Mouse (Mus musculus): ENCODE results near the gene Pagr1b.

DNA sequence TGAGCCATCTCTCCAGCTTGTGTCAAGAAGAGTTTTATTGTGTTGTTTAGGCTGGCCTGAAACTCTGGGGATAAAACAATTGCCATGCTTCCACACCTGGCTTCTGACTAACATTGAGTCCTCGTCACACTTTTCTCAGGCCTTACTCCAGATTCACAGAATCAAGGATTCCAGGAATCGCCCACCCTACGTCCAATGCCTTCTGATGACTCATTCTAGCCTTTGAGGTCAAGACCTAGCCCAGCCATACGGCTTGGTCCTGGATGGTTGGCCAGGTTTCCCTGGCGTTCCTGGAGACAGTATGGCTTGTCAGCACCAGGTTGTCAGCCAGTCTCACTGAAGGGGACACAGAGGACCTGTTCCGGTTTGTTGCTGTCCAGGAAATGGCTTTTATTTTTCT is 3.9 kb downstream of the Pagr1b start:
- TF ChIP-seq CTCF (IDR thresholded peaks at IDR 0.05; ENCODE audit: low read depth) (no peak), EP300 (optimal IDR thresholded peaks at IDR 0.05) (no peak)

Data from stomach, postnatal 0 days (tissue).